Mouse (Mus musculus) midbrain, embryonic 16.5 days (tissue): ENCODE data around the gene Rnf17. TPM values are rescaled to one million over a fixed set of nuclear protein-coding genes. Genes with fewer than 3 reads are reported as not detected.

ENCODE experiments used
- ATAC-seq: fragments of 200-750 bp; cut with Nextera tagmentation; 2 replicates; pipeline ENCODE4 v1.8.0; 2017; ENCODE audit warnings: moderate TSS enrichment
- H3K27ac ChIP-seq: fragments of 300-500 bp; sonication (generic); 2 replicates; pipeline ENCODE4 v1.5.1; 2014; ENCODE audit warnings: mild to moderate bottlenecking, low read length, mixed read lengths
- H3K27me3 ChIP-seq: fragments of 300-500 bp; sonication (generic); 2 replicates; pipeline ENCODE4 v1.6.1; 2014; ENCODE audit warnings: low read depth, low read length, mixed read lengths; ENCODE audit not compliant: control insufficient read depth, insufficient read depth
- H3K36me3 ChIP-seq: fragments of 300-500 bp; sonication (generic); 2 replicates; pipeline ENCODE4 v1.6.1; 2014; ENCODE audit warnings: mild to moderate bottlenecking, low read length, moderate library complexity, mixed read lengths; ENCODE audit not compliant: control insufficient read depth, insufficient read depth
- H3K4me1 ChIP-seq: fragments of 300-500 bp; sonication (generic); 2 replicates; pipeline ENCODE4 v1.6.1; 2014; ENCODE audit warnings: mild to moderate bottlenecking, low read length, mixed read lengths; ENCODE audit not compliant: control insufficient read depth, insufficient read depth
- H3K4me2 ChIP-seq: fragments of 300-500 bp; sonication (generic); 2 replicates; pipeline ENCODE4 v1.6.1; 2014; ENCODE audit warnings: mild to moderate bottlenecking, low read length, mixed read lengths
- H3K4me3 ChIP-seq: fragments of 300-500 bp; sonication (generic); 2 replicates; pipeline ENCODE4 v1.5.1; 2014; ENCODE audit warnings: low read depth, mild to moderate bottlenecking, low read length, moderate library complexity, mixed read lengths
- H3K9ac ChIP-seq: fragments of 300-500 bp; sonication (generic); 2 replicates; pipeline ENCODE4 v1.6.1; 2014; ENCODE audit warnings: low read depth, low read length, mixed read lengths
- H3K9me3 ChIP-seq: fragments of 300-500 bp; sonication (generic); replicated peaks from 2 replicates; pipeline ENCODE4 v1.6.1; 2014; ENCODE audit warnings: mild to moderate bottlenecking, low read length, mixed read lengths; ENCODE audit not compliant: control insufficient read depth, poor library complexity, severe bottlenecking
- WGBS: fragments of 180-500 bp; shearing (Covaris S2); extraction: QIAGEN DNeasy Blood & Tissue Kit; methylation state at CpG from one replicate; pipeline ENCODE4 v1.1.7; 2014; 5-methylcytosine and 5-hydroxymethylcytosine counted together
- polyA plus RNA-seq: library from polyadenylated mRNA; unstranded; fragments of >200 nt; fragmentation: Nextera tagmentation; extraction: Ambion mirVana; gene quantifications from 2 replicates; pipeline ENCODE4 v1.2.1, GENCODE M21; 2015

The Rnf17 gene
- polyA plus RNA-seq, 1 experiment from 2014 or later: 1.3 TPM

DNA sequence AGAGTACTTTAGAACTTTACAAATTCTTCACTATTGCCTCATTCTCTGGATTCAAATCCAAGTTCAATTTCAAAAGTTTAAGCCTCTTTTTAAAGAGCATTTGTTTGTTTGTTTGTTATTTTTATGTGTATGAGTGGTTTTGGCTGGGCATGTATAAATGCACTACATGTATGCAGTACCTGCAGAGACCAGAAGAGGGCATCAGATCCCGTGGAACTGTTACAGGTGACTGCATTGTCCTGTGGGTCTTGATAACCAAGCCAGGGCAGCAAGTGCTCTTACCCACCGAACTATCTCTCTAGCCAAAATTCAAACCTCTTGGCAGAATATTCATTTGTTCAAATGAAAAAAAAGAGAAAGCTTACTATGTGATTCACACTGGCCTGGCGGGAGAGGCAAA, 33.5 kb upstream of the Rnf17 start:
- Histone ChIP-seq H3K36me3 (no peaks in the 10 kb centered on the region), H3K9me3 (no peaks in the 10 kb centered on the region), H3K4me2 (no peak overlapping the region), H3K4me3 (no peak overlapping the region), H3K27ac (no peak overlapping the region), H3K9ac (no peak overlapping the region), H3K27me3 (peaks cover 37% of the 10 kb centered on the region), H3K4me1 (peaks cover 5% of the 10 kb centered on the region; the same call in 1 of the 2 replicates)
- ATAC-seq: no peak
- 62% methylated on average over 3 of the region's 3 CpGs for WGBS

DNA sequence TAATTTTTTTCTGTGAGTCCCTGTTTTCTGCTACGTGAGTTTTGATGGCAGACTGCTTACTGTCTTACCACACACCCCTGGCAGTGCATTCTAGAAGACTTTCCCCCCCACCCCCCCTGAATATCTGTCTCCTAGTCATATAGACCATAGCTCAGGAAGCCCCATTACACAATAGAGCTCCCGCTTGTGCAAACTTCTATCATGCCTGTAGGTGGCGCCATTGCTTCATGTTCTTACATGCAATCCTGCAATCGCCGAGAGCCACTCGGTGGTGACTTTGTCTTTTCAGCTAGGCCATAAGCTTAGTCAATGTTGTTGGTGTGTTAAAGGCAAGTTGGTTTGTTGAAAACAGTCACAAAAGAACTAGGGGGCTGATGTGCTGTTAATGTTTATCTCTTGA, 26.6 kb upstream of the Rnf17 start:
- WGBS: 3% methylated on average over 6 of the region's 6 CpGs
- Histone ChIP-seq H3K4me1 (no peaks in the 10 kb centered on the region), H3K36me3 (no peaks in the 10 kb centered on the region), H3K27me3 (no peaks in the 10 kb centered on the region), H3K4me2 (no peak overlapping the region), H3K9ac (no peak overlapping the region), H3K9me3 (no peaks in the 10 kb centered on the region), H3K4me3 (no peak overlapping the region), H3K27ac (no peak overlapping the region)
- peak; percentile 89 for ATAC-seq

DNA sequence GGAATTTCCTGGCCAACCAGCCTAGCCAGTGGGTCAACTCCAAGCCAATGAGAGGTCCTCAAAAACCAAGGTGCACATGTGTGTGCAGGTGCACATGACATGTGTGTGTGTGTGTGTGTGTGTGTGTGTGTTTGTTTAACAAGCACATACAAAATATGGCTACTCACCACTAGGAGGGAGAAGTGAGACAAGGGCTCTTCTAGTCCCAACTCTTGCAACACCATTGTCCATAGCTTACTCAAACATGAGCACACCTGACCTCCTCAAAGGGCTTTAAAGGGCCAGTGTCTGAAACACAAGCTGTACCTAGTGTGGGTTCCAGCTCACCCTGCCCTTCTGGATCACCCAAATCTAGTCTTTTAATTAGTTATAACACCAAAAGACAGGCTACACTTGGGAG, 24.6 kb upstream of the Rnf17 start:
- Histone ChIP-seq H3K9me3 (no peaks in the 10 kb centered on the region), H3K36me3 (no peaks in the 10 kb centered on the region)
- ATAC-seq: no peak

DNA sequence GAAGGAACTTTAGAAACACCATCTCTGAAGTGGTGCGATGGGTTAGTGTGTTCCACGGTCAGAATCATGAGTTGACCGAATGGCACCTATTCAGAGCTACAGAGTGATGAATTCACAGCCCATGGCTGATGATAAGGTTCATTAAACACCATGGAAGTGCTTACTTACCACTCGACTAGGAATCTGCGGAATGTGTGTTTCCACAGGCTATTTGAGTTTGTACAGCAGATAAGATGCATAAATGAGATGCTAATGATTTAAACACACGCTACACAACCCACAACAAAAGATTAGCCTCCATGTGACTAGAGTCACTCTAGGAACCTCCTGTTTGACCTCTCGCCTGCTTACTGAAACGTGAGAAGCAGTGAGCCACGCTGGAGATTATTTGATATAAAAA, 23.0 kb upstream of the Rnf17 start:
- Histone ChIP-seq H3K27me3 (no peaks in the 10 kb centered on the region), H3K4me2 (no peak overlapping the region), H3K4me1 (no peaks in the 10 kb centered on the region), H3K9ac (no peak overlapping the region), H3K36me3 (no peaks in the 10 kb centered on the region), H3K27ac (no peak overlapping the region), H3K9me3 (no peaks in the 10 kb centered on the region), H3K4me3 (no peak overlapping the region)
- no peak for ATAC-seq
- 70% methylated on average over 9 of the region's 9 CpGs for WGBS

More for the DNA sequence above, 24.6 kb upstream of the Rnf17 start:
- no peak overlapping the region for H3K4me2 ChIP-seq
- no peaks in the 10 kb centered on the region for H3K4me1 ChIP-seq
- H3K4me3 ChIP-seq: no peak overlapping the region
- H3K27ac ChIP-seq: no peak overlapping the region
- no peaks in the 10 kb centered on the region for H3K27me3 ChIP-seq
- H3K9ac ChIP-seq: no peak overlapping the region

DNA sequence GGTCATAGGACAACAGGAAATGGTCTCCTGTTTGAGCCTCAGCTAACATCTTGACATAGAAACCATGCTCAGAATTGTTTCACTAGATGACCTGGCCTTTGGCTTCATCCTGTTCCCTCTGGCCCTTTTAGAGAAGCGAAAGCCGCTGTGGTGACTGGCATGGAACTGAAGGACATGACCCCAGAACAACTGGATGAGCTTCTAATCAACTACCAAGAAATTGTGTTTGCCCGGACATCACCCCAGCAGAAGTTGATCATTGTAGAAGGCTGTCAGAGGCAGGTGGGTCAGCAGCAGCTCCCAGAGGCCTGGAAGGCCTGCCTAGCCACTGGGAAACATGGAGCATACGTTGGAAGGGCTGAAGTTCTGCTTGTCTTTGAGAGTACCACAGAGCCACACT, 20.0 kb upstream of the Rnf17 start:
- no peak for ATAC-seq
- no peak overlapping the region for H3K27ac ChIP-seq
- no peaks in the 10 kb centered on the region for H3K27me3 ChIP-seq
- no peak overlapping the region for H3K9ac ChIP-seq
- H3K36me3 ChIP-seq: no peaks in the 10 kb centered on the region
- no peaks in the 10 kb centered on the region for H3K4me1 ChIP-seq
- H3K9me3 ChIP-seq: no peaks in the 10 kb centered on the region
- H3K4me2 ChIP-seq: no peak overlapping the region
- 83% methylated on average over 4 of the region's 4 CpGs for WGBS
- H3K4me3 ChIP-seq: no peak overlapping the region

DNA sequence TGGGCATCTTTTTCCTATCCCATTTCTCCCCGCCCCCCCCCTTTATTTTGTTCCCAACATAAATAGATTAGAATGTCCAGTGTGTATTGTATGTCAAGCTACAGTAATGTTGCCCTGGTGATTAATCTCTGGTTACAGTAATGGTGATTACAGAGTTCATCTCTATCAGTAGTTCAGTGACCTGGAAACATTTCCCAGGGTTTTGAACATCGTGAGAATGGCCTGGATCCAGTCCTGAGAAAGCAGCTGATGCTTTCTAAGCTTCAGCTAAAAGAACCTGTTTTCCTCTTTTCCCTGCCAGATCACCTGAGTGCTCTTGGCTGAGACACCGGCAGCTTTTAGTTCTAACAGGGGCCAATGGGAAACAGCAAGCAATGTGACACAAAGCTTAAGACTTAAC, 12.1 kb upstream of the Rnf17 start:
- Histone ChIP-seq H3K27me3 (no peaks in the 10 kb centered on the region), H3K4me2 (no peak overlapping the region), H3K9me3 (no peaks in the 10 kb centered on the region), H3K4me1 (no peaks in the 10 kb centered on the region), H3K9ac (no peak overlapping the region), H3K36me3 (no peaks in the 10 kb centered on the region), H3K4me3 (no peak overlapping the region), H3K27ac (no peak overlapping the region)
- 41% methylated on average over 3 of the region's 3 CpGs for WGBS
- ATAC-seq: no peak

DNA sequence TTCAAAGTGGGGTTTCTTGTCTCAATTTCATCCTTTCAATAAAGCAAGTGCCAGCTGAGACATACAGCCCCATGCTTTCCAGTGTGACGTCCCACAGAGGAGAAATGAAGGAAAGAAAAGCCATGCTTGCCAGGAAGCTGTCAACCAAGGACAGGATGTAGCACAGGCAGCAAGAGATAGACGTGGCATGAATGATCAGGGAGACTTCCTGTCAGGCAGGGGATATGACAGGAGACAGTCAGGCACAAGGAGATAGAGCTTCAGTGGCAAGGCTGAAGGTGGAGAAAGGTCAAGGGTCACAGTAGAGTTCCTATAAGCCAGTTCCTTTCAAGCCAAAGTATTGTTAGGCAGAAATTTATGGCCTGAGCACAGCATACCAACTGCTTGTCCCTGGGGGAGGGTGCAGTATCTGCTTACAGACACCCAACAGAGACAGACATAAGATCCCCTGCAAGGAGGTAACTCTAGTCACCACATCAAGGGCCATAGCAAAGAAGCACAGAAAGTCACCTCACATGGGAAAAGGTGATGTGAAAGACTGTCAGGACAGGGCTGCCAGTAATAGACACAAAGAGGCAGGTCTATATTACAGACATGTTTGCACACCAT, 8.6 kb upstream of the Rnf17 start:
- Histone ChIP-seq H3K27me3 (no peaks in the 10 kb centered on the region), H3K36me3 (no peaks in the 10 kb centered on the region), H3K9me3 (no peaks in the 10 kb centered on the region), H3K4me1 (no peaks in the 10 kb centered on the region), H3K9ac (no peak overlapping the region), H3K4me2 (no peak overlapping the region), H3K27ac (no peak overlapping the region), H3K4me3 (no peak overlapping the region)
- ATAC-seq: no peak
- 22% methylated on average over 2 of the region's 2 CpGs for WGBS

DNA sequence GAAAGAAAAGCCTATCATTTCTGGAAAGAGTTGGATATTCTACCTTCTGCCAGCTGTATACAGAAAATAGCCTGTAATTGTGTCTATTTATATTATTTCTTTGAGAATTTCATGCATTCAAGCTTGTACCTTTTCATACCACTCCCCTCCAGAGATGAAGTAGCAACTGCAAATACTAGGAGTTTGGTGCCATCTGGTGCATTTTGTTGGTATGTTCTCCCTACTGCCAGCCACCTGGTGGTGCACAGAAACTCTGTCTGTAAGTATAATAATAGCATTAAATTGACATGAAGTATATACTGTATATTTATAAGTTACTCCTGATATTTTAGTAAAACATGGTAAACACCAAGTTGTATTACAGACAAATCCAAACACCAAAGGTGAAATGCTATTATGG, 4.4 kb upstream of the Rnf17 start:
- no peak for ATAC-seq

DNA sequence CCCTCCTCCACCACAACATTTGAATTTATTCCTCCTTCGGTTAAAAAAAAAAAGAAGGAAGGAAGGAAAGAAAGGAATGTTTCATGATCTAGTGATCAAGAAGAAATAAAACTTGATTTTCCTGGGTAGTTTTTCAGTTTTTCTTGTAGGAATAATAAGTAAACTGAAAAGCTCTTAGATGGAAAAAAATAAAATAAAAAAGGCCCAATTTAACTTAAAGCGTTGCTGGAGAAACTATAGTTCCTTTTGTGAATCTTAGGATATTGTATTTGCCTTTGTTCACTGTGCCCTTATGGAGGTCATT, 643 bp downstream of the Rnf17 start:
- Histone ChIP-seq H3K9ac (no peak overlapping the region), H3K27ac (no peak overlapping the region), H3K4me2 (no peak overlapping the region), H3K4me1 (no peaks in the 10 kb centered on the region), H3K27me3 (no peaks in the 10 kb centered on the region), H3K36me3 (no peaks in the 10 kb centered on the region), H3K9me3 (no peaks in the 10 kb centered on the region), H3K4me3 (no peak overlapping the region)
- no peak for ATAC-seq
- 90% methylated on average over 2 of the region's 2 CpGs for WGBS

More for the DNA sequence above, 4.4 kb upstream of the Rnf17 start:
- Histone ChIP-seq H3K4me3 (no peak overlapping the region), H3K9ac (no peak overlapping the region), H3K9me3 (no peaks in the 10 kb centered on the region), H3K27me3 (no peaks in the 10 kb centered on the region), H3K4me1 (no peaks in the 10 kb centered on the region), H3K36me3 (no peaks in the 10 kb centered on the region), H3K4me2 (no peak overlapping the region), H3K27ac (no peak overlapping the region)

DNA sequence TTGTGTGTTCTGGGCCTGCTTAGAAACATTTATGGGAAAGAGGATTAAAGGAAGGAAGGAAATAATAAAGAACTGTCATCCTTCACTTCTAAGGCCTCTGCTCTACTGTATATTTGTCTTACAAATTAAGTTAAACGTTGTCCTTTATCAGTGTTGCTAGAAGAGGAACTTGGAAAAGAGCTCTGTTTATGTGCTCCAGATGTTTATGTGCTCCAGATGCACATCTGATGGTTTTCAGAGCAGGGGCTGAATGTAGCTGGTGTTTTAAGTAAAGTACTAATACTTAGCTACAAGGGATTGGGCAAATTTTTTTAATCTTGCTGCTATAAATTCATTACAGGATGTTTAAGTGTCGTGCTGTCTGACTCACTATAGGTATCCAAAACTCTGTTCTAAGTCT, 59.7 kb downstream of the Rnf17 start:
- Histone ChIP-seq H3K27ac (no peak overlapping the region), H3K9ac (no peak overlapping the region), H3K36me3 (no peaks in the 10 kb centered on the region), H3K27me3 (no peaks in the 10 kb centered on the region), H3K9me3 (no peaks in the 10 kb centered on the region), H3K4me3 (no peak overlapping the region), H3K4me2 (no peak overlapping the region), H3K4me1 (no peaks in the 10 kb centered on the region)
- 76% methylated on average over 2 of the region's 2 CpGs for WGBS
- ATAC-seq: no peak
